ENCODE assay signal across 16 mouse cellular contexts in genomic region chr1:105246075-105246574, GRCm38 (mm10).
DNase-seq lines count a peak whose midpoint lies in the region; ATAC-seq and TF ChIP-seq lines count a peak whose summit lies in the region.
"Had no signal": no experiment of that assay in that cellular context is flagged by ENCODE, and none has a peak within 500 bp of the region (broad histone marks: within the 10 kb centered on the region; RNA-seq: fewer than 3 reads in every experiment).

No protein-coding gene starts in this region.

- peak; percentile 86 for ATAC-seq in forebrain, postnatal 0 days
- ATAC-seq in midbrain, embryonic 13.5 days: peak; percentile 71
- no peak for ATAC-seq in megakaryocyte-erythroid progenitor cell, adult 5-6 weeks (replicated peaks; ENCODE audit: low FRiP score, low TSS enrichment, poor library complexity, severe bottlenecking)
- ATAC-seq: inflammation-experienced regulatory T-cells, adult 6 months; Patski had no signal

- no peak overlapping the region for H3K27ac ChIP-seq in forebrain, postnatal 0 days (ENCODE audit: low read depth, low read length)
- peak overlapping the region; percentile 67 for H3K27ac ChIP-seq in midbrain, embryonic 13.5 days
- no peak overlapping the region for H3K27ac ChIP-seq in kidney, adult 2 months (ENCODE audit: insufficient read depth, low read depth, low read length)
- H3K27ac ChIP-seq: heart, adult 2 months; layer of hippocampus, adult 2 months; left cerebral cortex, adult 2 months had no signal

- no peaks in the 10 kb centered on the region for H3K9me3 ChIP-seq in forebrain, postnatal 0 days (ENCODE audit: low read length)
- H3K9me3 ChIP-seq in midbrain, embryonic 13.5 days: no peaks in the 10 kb centered on the region; the same call in 1 of the 2 replicates

- no peak for TF ChIP-seq POLR2A in kidney, adult 2 months (IDR thresholded peaks at IDR 0.05; ENCODE audit: low read depth, low read length)

- no peak overlapping the region for H3K4me3 ChIP-seq in forebrain, postnatal 0 days (ENCODE audit: low read depth, low read length)
- H3K4me3 ChIP-seq in midbrain, embryonic 13.5 days (replicated peaks): no peak overlapping the region
- H3K4me3 ChIP-seq in kidney, adult 2 months (ENCODE audit: insufficient read depth, low read depth, low read length): no peak overlapping the region
- H3K4me3 ChIP-seq: heart, adult 2 months; layer of hippocampus, adult 2 months; left cerebral cortex, adult 2 months had no signal

- no peak for TF ChIP-seq CTCF in forebrain, postnatal 0 days (IDR thresholded peaks at IDR 0.05; ENCODE audit: low read depth)
- no peak for TF ChIP-seq CTCF in kidney, adult 2 months (conservative IDR thresholded peaks at IDR 0.05; ENCODE audit: insufficient read depth, insufficient read length, low read depth, low read length)

- H3K36me3 ChIP-seq in forebrain, postnatal 0 days (ENCODE audit: insufficient read depth): no peaks in the 10 kb centered on the region
- no peaks in the 10 kb centered on the region for H3K36me3 ChIP-seq in midbrain, embryonic 13.5 days
- no peaks in the 10 kb centered on the region for H3K36me3 ChIP-seq in kidney, adult 2 months (ENCODE audit: control insufficient read depth, insufficient read depth, low read length)

- WGBS in forebrain, postnatal 0 days: 8% methylated on average over 3 of the region's 3 CpGs
- 3% methylated on average over 3 of the region's 3 CpGs for WGBS in midbrain, embryonic 13.5 days
- 42% methylated on average over 3 of the region's 3 CpGs for WGBS in kidney, adult 2 months

- H3K4me1 ChIP-seq in forebrain, postnatal 0 days (ENCODE audit: insufficient read depth): no peaks in the 10 kb centered on the region
- peaks cover 14% of the 10 kb centered on the region for H3K4me1 ChIP-seq in midbrain, embryonic 13.5 days (replicated peaks)
- no peaks in the 10 kb centered on the region for H3K4me1 ChIP-seq in kidney, adult 2 months (ENCODE audit: control insufficient read depth, insufficient read depth, low read length)

- peak; percentile 11 for DNase-seq in brain, adult 2 months (ENCODE audit: low read depth, low spot score)
- peak; percentile 18 for DNase-seq in embryo, embryonic 11 days
- peak; percentile 43 for DNase-seq in forebrain, postnatal 0 days
- DNase-seq in right cerebral cortex, adult 18-20 months: no peak
- no peak for DNase-seq in layer of hippocampus, adult 18-20 months (ENCODE audit: low spot score in 2 of 2)
- no peak for DNase-seq in kidney, adult 2 months
- DNase-seq: B cell, adult 2 months; cerebellum, adult 2 months; heart, adult 2 months; right cerebral cortex, postnatal 25 days had no signal

- no peak overlapping the region; the same call in 1 of the 2 replicates for H3K4me2 ChIP-seq in forebrain, postnatal 0 days (ENCODE audit: low read depth)
- H3K4me2 ChIP-seq in midbrain, embryonic 13.5 days (replicated peaks): 0 out of 2 replicates have a peak overlapping the region, but pooled peaks have one; percentile 8

- H3K27me3 ChIP-seq in forebrain, postnatal 0 days (ENCODE audit: insufficient read depth, low read length): no peaks in the 10 kb centered on the region
- no peaks in the 10 kb centered on the region for H3K27me3 ChIP-seq in midbrain, embryonic 13.5 days
- no peaks in the 10 kb centered on the region for H3K27me3 ChIP-seq in kidney, adult 2 months (replicated peaks; ENCODE audit: control insufficient read depth, insufficient read depth, low read length)
- H3K27me3 ChIP-seq: Patski had no signal

- H3K9ac ChIP-seq in forebrain, postnatal 0 days: no peak overlapping the region
- no peak overlapping the region for H3K9ac ChIP-seq in midbrain, embryonic 13.5 days (replicated peaks)

Comparison
In these comparisons a context has a peak if more than half of its experiments do, and no peak if none do; other contexts are left out.
1. DNase-seq: peak in brain, adult 2 months (single experiment), embryo, embryonic 11 days (single experiment) and forebrain, postnatal 0 days (single experiment); none in right cerebral cortex, adult 18-20 months (single experiment), layer of hippocampus, adult 18-20 months (0 of 2) and kidney, adult 2 months (single experiment).